Mouse (Mus musculus) skeletal muscle tissue, adult 2 months (tissue): ENCODE results near the gene Lrrk1.

Experiments used
- DNase-seq: peaks from one replicate; pipeline ENCODE4 v3.0.0-alpha.2; 2012; ENCODE audit warnings: low read depth, low spot score

The Lrrk1 gene

DNA sequence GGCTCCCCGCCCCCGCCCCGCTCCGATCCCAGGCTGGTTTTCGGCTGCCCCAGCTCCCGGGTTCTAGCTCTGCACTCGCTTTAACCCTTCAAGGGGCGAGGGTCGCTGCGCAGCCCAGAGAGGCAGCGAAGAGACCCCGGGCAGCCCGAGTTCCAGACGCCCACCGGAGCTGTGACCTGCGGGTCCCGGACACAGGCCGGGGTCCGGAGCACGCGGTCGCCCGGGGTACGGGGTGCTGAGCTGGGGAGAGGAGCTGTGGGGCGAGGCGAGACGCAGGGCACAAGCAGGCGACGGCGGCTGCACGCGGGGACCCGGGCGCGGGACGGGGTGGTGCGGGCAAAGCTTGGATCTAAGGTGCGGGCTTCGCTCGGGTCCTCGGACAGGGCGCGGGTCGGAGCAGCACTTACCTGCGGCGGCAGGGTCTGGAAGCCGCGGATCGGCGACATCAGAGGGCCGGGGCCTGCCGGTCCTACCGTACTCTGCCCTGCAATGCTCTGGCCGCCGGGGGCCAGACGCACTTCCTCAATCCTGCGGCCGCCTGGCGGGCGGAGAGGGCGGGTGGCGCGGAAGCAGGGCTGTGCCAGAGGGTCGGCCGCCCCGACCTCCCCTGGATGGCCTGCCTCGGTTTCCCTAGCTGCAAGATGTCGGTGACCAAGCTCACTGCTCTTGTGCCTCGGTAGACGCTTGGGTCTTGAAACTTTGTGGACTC, at the start of gene Lrrk1:
Gene Lrrk1 (minus strand): TSS at position 538 of the 709 bp plus-strand sequence.
- peak; percentile 42 for DNase-seq

DNA sequence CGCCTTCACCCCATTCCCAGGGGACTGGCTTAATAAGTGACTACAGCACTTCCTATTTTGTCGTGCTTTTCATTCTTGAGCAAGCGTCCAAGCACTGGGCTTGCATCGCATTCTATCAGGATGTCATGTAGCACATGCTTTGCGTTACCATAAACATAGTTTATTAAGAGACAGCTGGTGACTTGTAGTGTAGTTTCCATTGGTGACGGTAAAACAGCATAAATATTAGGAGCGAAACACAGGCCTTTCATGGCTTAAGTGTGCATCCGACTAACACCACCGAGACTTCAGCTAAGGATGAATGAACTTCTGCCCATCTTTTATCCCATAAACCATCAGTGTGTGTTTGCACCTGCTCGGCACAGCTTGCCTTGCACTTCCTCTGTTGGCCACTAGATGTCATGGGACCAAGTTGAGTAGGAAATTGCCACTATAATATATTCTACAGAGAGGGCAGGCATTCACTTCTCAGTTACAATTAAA, 46.3 kb upstream of the Lrrk1 start:
- DNase-seq = no peak

DNA sequence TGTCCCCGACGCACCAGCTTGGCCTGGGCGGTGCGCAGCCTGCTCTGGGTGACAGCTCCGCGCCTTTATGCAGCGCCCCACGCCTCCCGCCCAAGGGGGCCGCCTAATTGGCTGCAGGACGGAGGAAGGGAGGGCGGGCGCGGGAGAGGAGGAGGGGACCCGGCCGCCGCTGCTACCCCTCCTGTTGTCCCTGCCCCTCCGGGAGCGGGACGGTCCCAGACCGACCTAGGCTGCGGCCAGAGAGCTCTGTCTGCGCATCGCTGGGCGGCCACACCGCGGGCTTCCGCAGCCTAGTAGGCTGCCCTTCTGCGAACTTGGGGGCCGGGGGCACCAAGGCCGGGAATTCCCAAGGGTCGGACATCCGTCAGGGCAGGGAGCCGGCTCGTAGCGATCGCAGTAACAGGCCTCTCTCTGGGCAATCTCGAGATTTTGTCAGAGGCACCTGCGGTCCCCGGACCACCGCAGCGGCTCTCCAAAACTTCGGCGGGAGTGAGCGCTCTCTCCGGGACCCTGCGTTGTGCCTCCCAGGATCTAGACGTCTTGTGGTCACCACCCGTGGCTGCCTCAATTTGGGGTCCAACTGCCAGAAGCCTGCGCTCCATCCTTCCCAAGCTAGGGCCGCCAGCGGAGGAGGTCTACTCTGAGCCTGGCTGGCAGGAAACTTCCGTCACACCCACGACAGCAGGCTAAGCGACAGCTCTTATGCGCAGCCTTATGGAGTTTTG, 39.4 kb upstream of the Lrrk1 start, which contains the start of gene Aldh1a3:
Gene Aldh1a3 (minus strand): TSS at position 81 of the 725 bp plus-strand sequence.
- peak; percentile 32 for DNase-seq

DNA sequence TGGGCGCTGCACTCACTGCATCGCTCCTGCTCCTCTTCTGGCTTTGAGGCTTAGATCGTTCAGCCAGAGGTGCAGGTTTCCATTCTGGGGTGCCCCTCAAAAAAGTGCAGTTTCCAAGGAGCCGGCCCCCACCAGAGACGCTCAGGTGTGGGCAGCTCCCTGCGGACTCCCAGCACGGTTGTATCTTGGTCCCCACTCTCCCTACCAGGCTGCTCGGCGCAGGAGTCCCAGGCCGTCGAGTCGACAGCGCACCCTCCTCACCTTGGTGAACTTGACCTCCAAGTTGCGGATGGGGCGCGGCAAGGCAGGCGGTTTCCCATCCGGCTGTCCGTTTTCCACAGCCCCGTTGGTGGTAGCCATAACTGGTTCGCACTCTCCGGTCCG, 38.9 kb upstream of the Lrrk1 start:
- no peak for DNase-seq

- DNase-seq = no peak
Measured at GRCm38 (mm10) chr7:66421903-66422302, 33.8 kb upstream of the Lrrk1 start.

GRCm38 (mm10) chr7:66418981-66419380, 30.8 kb upstream of the Lrrk1 start:
- DNase-seq = no peak

DNA sequence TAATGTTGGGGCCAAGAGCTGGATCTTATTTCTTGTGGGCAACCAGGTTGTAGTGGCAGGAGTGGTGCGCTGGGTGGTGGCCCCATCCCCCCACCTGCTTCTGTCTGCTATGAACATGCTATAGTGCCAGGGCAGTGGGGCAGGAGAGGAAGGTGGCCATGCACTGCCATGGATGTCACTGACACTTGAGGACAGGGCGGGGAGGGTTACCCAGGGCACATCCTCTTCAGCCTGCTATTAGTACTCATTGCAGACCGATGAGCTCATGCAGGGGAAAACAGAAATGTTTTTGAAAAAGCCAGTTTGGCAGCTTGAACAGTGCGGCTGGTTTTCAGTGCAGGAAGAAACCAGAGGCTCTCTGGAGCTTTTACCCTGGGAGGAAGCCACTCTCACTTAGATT, 28.7 kb upstream of the Lrrk1 start:
- peak; percentile 18 for DNase-seq

DNA sequence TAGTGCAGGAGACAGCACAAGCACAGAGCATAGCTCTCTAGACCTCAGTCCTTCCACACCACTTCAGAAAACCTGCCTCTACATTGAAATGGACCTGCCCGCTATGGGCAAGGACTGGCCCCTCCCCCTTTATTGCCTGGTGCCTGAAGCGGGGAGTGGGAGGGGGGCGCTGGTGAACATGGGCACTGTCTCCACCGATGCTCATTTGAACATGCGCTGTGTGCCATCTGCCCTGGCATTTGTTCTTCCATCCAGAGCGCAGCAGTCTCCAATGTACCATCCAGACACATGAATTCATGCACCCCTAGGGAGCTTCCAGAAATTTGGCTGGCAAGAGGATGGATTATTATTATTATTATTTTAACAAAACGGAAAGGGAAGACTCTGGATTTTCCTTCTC, 24.9 kb upstream of the Lrrk1 start:
- no peak for DNase-seq

GRCm38 (mm10) chr7:66409433-66409832, 21.3 kb upstream of the Lrrk1 start:
- DNase-seq = no peak

DNA sequence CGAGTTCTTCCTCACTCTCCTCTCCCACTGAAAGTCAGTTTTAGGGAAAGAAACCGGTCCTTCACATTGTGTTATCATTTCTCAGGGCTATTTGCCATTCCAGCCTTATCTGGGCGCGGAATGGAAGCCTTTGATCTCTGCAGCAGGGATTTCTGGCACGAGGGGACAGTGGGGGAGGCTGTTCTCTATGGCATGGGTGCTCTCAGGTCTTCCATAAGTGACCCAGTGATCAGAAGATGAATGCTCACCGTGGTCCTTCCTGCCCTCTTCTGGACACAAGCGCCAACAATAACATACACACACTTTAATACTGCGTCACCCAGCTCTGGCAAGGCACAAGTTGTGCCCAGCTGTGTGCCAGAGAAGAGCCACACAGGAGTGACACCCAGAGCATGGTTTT, 18.8 kb upstream of the Lrrk1 start:
- DNase-seq = no peak

- DNase-seq = no peak
Measured at GRCm38 (mm10) chr7:66405951-66406721, 18.0 kb upstream of the Lrrk1 start.

GRCm38 (mm10) chr7:66405541-66405940, 17.4 kb upstream of the Lrrk1 start:
- DNase-seq = no peak

DNA sequence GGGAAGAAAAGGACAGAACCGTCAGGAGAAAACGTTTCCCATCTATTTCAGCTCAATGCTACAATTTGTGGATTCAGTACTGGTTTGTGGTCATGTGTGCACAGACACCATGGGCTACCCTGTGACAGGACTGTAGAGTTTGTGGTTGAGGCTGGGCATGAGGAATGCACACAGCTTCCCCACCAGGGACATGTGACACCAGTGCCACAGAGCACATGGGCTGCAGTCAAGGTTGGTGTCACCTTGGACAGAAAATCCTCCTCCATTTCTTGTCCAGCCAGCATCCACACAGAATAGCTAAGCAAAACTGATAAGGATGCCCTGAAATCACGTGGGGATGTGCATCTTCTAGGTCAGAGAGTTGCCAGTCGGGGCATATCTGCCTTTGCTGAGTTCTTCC, 16.7 kb upstream of the Lrrk1 start:
- DNase-seq = no peak

DNA sequence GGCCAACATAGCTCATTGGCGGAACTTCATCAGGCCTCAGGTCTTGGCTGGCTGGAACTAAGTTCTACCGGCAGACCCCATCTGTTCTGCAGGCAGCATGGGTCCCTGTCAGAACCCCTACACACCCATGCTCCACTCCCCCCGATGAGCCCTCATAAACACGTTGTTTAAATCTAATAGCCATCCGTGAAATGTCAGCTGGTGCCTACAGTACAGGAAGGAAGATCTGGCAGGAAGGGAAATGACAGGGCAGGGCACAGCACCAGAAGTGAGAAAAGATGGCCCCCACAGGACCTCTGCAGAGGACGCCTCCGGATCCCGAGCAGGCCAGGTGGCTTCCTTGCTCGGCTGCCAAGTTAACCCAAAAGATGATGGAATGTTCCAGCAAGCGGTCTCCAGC, 16.0 kb upstream of the Lrrk1 start:
- no peak for DNase-seq

DNA sequence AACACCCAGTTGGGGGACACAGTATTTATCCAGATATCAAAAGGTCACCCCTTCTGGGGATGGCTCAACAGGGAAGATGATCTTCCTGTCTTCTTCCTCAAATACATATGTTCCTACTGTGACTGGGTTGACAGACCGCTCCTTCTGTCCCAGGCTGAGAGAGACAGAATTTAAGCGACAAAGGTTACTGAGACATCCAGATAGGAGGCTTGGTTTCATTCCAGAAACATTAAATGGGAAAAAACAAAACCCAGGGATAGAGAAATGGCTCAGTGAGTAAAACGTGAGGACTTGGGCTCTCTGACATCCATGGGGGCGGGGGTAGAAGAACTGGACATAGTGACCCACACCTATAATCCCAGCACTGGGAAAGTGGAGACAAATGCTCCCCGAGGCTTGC, 14.7 kb upstream of the Lrrk1 start:
- DNase-seq = no peak

GRCm38 (mm10) chr7:66401605-66402004, 13.5 kb upstream of the Lrrk1 start:
- no peak for DNase-seq

GRCm38 (mm10) chr7:66397288-66397687, 9.1 kb upstream of the Lrrk1 start:
- DNase-seq = no peak

- peak; percentile 81 for DNase-seq
Measured at GRCm38 (mm10) chr7:66388621-66389532, 727 bp upstream of the Lrrk1 start.

GRCm38 (mm10) chr7:66387419-66387812, 734 bp downstream of the Lrrk1 start:
- DNase-seq = no peak

DNA sequence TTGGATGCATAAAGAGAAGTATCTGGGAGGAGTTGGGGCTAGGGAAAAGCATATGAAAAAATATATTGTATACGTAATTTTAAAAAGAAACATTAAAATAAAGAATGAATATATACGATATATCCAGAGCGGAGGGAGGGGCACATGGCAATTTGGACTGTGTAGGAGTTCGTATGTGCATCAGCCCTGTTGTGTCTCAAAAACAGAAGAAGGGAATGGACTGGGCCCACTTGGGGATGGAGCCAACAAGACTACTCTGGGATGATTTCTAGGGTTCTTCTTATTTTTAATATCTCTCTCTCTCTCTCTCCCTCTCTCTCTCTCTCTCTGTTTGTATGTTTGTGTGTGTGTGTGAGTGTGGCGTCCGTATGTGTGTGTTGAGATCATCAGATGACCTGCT, 1.7 kb downstream of the Lrrk1 start:
- no peak for DNase-seq

DNA sequence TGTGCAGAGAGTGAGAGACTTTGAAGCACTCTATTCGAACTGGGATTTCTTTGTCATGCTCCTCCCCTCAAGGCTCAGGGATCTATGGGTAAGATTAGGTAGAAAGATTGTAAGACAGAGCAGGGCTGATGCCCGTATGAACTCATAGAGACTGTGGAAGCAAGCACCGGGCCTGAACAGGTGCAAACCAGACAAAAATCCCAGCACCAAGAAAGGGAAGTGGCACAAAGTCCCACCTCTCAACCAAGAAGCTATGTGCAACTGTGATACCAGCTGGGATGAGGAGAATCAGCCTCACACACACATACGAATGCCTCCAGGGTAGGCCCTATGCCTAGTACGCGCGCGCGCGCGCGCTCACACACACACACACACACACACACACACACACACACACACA, 2.3 kb downstream of the Lrrk1 start:
- DNase-seq = no peak
